Mouse (Mus musculus) liver, adult 2 months (tissue): ENCODE data around the gene Lamtor3.

ENCODE experiments used
- CTCF ChIP-seq: fragments of 200-500 bp; IDR thresholded peaks from 2 replicates; pipeline ENCODE4 v1.5.1; 2011; ENCODE audit warnings: low read depth, low read length, control low read depth
- POLR2A ChIP-seq: fragments of 200-500 bp; IDR thresholded peaks from 2 replicates; pipeline ENCODE4 v1.6.1; 2011; ENCODE audit warnings: low read length, control low read depth; ENCODE audit not compliant: insufficient read depth; ENCODE audit errors: extremely low read depth

DNA sequence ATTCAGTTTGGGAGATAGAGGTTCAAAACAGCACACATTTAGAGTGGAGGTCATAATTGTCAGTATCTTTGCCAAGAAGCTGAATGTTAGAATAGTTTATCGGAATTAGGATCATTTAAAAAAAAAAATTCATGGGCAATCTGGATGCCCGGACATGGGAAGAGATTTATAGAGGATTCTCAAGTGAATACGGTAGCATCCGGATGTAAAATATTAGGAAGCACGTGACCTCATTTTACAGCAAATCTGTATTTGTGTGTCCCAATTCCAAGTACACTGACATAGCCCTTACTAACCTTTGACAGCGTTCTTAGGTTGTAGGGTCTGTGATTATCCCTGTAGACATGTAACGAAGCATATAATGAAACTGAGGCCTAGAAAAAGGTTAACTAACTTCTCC, 1.1 kb downstream of the Lamtor3 start:
- no peak for TF ChIP-seq CTCF
- TF ChIP-seq POLR2A: no peak
